Mouse (Mus musculus) liver, embryonic 13.5 days (tissue): ENCODE data around the gene Naf1. TPM values are rescaled to one million over a fixed set of nuclear protein-coding genes. Genes with fewer than 3 reads are reported as not detected.
A peak's percentile ranks its signal among the peaks of the same experiment; 100 is the strongest.

Experiments
- ATAC-seq: fragments of 200-750 bp; cut with Nextera tagmentation; 2 replicates; pipeline ENCODE4 v1.8.0; 2017; ENCODE audit warnings: low read depth, mild to moderate bottlenecking, moderate number of reproducible peaks, moderate library complexity
- DNase-seq: peaks from one replicate; pipeline ENCODE4 v3.0.0; 2022
- H3K27ac ChIP-seq: fragments of 300-500 bp; sonication (generic); 2 replicates; pipeline ENCODE4 v1.5.1; 2015; ENCODE audit warnings: moderate library complexity, mild to moderate bottlenecking, inconsistent platforms
- H3K27me3 ChIP-seq: fragments of 300-500 bp; sonication (generic); 2 replicates; pipeline ENCODE4 v1.6.1; 2015; ENCODE audit warnings: mild to moderate bottlenecking, inconsistent platforms
- H3K36me3 ChIP-seq: fragments of 300-500 bp; sonication (generic); 2 replicates; pipeline ENCODE4 v1.6.1; 2015; ENCODE audit warnings: mild to moderate bottlenecking, inconsistent platforms
- H3K4me1 ChIP-seq: fragments of 300-500 bp; sonication (generic); replicated peaks from 2 replicates; pipeline ENCODE4 v1.6.1; 2015; ENCODE audit warnings: inconsistent platforms
- H3K4me2 ChIP-seq: fragments of 300-500 bp; sonication (generic); 2 replicates; pipeline ENCODE4 v1.6.1; 2015; ENCODE audit warnings: inconsistent platforms, mild to moderate bottlenecking, moderate library complexity
- H3K4me3 ChIP-seq: fragments of 300-500 bp; sonication (generic); replicated peaks from 2 replicates; pipeline ENCODE4 v1.5.1; 2015; ENCODE audit warnings: mild to moderate bottlenecking, inconsistent platforms
- H3K9ac ChIP-seq: fragments of 300-500 bp; sonication (generic); 2 replicates; pipeline ENCODE4 v1.6.1; 2015; ENCODE audit warnings: mild to moderate bottlenecking, inconsistent platforms
- H3K9me3 ChIP-seq: fragments of 300-500 bp; sonication (generic); replicated peaks from 2 replicates; pipeline ENCODE4 v1.6.1; 2016; ENCODE audit warnings: inconsistent platforms
- WGBS: fragments of 180-500 bp; shearing (Covaris S2); methylation state at CpG from one replicate; pipeline ENCODE4 v1.1.7; 2015; ENCODE audit not compliant: insufficient replicate concordance; 5-methylcytosine and 5-hydroxymethylcytosine counted together
- polyA plus RNA-seq: library from polyadenylated mRNA; unstranded; fragments of >200 nt; fragmentation: Nextera tagmentation; extraction: Ambion mirVana; gene quantifications from 2 replicates; pipeline ENCODE4 v1.2.1, GENCODE M21; 2015

Naf1 gene
- polyA plus RNA-seq, 1 experiment from 2014 or later, result 2.4 TPM

DNA sequence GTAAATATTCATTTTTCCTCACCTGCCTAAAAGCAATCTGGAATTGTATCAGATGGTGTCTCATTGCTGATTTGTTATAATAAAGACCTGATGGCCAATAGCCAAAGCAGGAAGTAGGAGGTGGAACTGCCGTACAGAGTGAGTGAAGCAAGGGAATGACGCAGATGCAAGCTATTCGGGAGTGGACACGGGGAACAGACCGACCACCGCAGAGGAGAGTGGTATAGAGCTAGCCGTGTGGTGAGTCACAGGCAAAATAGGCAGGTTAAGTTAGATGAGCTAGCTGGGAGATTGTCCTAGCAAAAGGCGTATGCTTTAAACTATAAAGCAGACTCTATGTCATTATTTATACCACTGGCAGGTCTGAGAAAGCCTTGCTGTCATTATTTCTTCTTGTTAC is 46.1 kb downstream of the Naf1 start:
- no peak overlapping the region for H3K9ac ChIP-seq
- 73% methylated on average over 8 of the region's 8 CpGs for WGBS
- H3K4me1 ChIP-seq, result no peaks in the 10 kb centered on the region
- DNase-seq (no peak), ATAC-seq (no peak)
- H3K9me3 ChIP-seq, result no peaks in the 10 kb centered on the region
- H3K4me2 ChIP-seq, result no peak overlapping the region
- H3K36me3 ChIP-seq, result no peaks in the 10 kb centered on the region
- no peak overlapping the region for H3K4me3 ChIP-seq
- H3K27me3 ChIP-seq, result no peaks in the 10 kb centered on the region
- no peak overlapping the region for H3K27ac ChIP-seq

DNA sequence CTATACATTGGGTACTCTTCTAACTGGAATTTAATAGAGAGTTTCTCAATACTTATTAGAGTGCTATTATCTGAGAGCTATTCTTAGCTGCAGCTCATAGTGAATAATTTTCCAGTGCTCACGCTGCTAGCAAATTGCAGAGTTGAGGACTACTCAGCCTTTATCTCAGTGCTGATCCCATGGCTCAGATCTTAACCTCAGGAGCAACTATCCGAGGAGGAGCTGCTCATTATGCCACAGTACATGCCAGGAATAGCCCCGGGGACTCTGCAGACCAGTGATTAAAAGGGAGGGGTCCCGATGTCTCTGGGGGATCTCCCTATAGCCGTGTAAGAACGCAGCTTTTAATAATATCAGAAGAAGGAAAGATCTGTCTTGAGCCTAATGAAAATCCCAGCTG is 50.7 kb downstream of the Naf1 start:
- WGBS, result 44% methylated on average over 6 of the region's 6 CpGs
- H3K4me3 ChIP-seq, result no peak overlapping the region
- H3K4me2 ChIP-seq, result no peak overlapping the region
- ATAC-seq, result no peak
- no peaks in the 10 kb centered on the region for H3K27me3 ChIP-seq
- no peaks in the 10 kb centered on the region for H3K9me3 ChIP-seq
- H3K9ac ChIP-seq, result no peak overlapping the region
- no peak overlapping the region for H3K27ac ChIP-seq
- no peaks in the 10 kb centered on the region for H3K36me3 ChIP-seq
- no peaks in the 10 kb centered on the region for H3K4me1 ChIP-seq
- no peak for DNase-seq

DNA sequence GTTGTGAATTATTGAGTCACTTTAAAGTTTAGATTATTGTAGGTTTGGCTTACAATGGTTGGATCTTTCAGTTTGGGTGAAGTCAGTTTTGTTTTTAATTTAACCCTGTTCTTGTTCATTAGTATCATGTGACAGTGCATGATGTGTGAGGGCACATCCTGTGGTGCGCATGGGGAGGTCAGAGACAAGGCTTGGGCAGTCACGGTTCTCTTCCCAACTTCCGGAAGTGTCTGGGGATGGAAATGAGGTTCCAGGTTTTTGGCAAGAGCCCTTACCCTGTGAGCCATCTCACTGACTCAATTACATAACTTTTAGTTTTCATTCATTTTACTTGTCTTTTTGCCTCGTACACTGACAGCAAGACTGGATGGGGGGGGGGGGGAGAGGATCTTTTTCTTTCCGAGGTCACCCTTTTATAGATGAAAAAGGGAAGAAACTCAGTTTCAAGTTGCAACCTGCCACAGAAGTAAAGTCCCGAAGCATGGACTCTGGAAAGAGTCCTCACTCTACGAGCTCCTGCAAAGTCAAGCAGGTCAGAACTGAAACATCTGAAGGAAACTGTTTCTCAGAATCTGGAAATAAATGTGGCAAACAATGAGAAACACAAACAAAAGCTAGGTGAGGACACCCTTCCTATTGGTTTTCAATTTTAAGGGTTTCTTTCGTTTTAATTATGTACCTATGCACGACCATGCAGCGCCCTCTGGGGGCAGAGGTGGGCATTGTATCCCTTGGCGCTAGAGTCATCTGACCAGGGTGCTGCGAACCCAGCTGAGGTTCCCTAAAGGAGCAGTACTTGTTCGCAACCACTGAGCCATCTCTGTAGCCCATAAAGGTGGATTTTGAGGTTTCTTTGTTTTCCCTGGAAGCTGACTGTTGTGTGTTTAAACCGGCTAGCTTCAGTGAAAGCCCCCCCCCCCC is 53.9 kb downstream of the Naf1 start:
- Histone ChIP-seq H3K9ac (no peak overlapping the region), H3K27ac (no peak overlapping the region), H3K4me3 (no peak overlapping the region), H3K27me3 (no peaks in the 10 kb centered on the region), H3K9me3 (no peaks in the 10 kb centered on the region), H3K36me3 (no peaks in the 10 kb centered on the region), H3K4me2 (no peak overlapping the region), H3K4me1 (no peaks in the 10 kb centered on the region)
- ATAC-seq (no peak), DNase-seq (peak; percentile 8)
- WGBS, result 49% methylated on average over 14 of the region's 14 CpGs

DNA sequence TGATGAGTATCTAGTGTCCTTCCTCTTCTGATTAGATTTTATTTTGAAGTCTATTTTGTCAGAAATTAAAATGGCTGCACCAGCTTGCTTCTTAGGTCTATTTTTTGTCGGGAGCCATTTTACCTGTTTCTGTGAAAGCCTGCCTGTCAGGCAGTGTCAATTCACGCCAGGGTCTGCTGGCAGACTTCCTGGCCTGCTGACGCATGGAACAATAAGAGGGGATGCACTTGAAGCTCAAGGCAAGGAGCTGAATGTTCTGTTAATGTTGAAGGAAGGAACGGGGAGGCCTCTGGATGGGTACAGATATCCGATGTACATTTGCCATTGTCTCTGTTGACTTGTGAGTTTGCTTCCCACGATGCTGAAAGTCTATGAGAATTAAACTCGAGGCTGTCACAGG is 56.0 kb downstream of the Naf1 start:
- no peak overlapping the region for H3K4me3 ChIP-seq
- H3K4me2 ChIP-seq, result no peak overlapping the region
- ATAC-seq (no peak), DNase-seq (no peak)
- no peaks in the 10 kb centered on the region for H3K4me1 ChIP-seq
- no peaks in the 10 kb centered on the region for H3K36me3 ChIP-seq
- H3K9me3 ChIP-seq, result no peaks in the 10 kb centered on the region
- no peaks in the 10 kb centered on the region for H3K27me3 ChIP-seq
- 52% methylated on average over 7 of the region's 7 CpGs for WGBS
- H3K9ac ChIP-seq, result no peak overlapping the region
- H3K27ac ChIP-seq, result no peak overlapping the region

DNA sequence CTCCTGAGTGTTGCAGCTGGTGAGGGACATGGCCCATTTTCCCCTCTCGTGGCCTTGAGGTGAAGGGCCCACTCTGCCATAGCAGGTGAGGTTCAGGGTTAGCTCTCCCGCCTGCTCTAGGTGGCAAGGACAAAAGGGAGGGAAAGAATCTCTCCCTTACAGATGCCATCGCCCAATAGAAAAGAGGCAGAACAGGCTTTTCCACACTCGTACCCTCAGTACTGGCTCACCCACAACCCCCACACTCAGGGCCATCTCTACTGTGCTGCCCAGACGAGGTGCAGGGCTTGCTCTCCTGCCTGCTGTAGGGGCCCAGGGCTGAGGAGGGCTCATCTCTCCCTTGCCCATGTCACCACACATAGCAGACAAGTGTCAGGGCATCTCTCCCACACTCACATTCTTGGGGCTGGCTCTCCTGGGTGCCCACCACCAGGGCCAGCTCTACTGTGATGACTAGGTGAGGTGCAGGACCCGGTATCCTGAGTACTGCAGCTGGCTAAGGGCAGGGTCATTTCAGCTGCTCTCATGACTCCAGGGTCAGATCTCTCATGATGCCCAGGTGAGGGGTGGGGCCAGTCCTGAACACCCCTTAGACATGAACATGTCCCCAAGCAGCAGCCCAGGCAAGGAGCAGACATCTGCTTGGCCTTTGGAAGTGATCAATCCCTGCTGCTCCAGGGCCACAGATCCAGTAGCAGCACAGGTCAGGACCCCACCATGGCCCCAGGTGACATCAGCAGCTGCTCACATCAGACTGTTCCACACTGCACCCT is 57.9 kb downstream of the Naf1 start:
- ATAC-seq (no peak), DNase-seq (no peak)
- 54% methylated on average over 6 of the region's 6 CpGs for WGBS

DNA sequence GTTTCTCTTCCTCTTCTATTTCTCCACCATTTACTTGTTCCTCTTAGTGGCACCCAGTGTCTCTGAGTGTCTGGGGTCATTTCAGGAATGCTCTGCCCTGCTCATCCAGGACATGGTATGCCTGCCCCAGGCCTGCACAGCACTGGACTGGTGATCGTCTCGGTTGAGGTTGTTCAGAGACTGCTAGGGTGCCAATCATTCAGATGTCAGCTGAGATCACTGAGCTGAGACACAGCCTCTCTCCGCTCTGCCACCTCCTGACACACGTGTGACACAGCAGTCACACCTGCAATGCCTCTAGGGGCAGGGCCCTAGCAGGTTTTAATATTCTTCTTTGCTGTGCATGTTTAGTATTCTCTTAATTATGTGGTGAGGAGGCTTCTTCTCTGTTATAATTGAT is 58.5 kb downstream of the Naf1 start:
- H3K9ac ChIP-seq, result no peak overlapping the region
- H3K4me3 ChIP-seq, result no peak overlapping the region
- WGBS, result 57% methylated on average over 4 of the region's 4 CpGs
- DNase-seq (no peak), ATAC-seq (no peak)
- no peaks in the 10 kb centered on the region for H3K9me3 ChIP-seq
- no peak overlapping the region for H3K4me2 ChIP-seq
- no peak overlapping the region for H3K27ac ChIP-seq
- no peaks in the 10 kb centered on the region for H3K36me3 ChIP-seq
- H3K27me3 ChIP-seq, result no peaks in the 10 kb centered on the region
- H3K4me1 ChIP-seq, result no peaks in the 10 kb centered on the region

More for the DNA sequence above, 57.9 kb downstream of the Naf1 start:
- Histone ChIP-seq H3K4me2 (no peak overlapping the region), H3K4me3 (no peak overlapping the region), H3K4me1 (no peaks in the 10 kb centered on the region), H3K36me3 (no peaks in the 10 kb centered on the region), H3K27me3 (no peaks in the 10 kb centered on the region), H3K9ac (no peak overlapping the region), H3K27ac (no peak overlapping the region), H3K9me3 (no peaks in the 10 kb centered on the region)

DNA sequence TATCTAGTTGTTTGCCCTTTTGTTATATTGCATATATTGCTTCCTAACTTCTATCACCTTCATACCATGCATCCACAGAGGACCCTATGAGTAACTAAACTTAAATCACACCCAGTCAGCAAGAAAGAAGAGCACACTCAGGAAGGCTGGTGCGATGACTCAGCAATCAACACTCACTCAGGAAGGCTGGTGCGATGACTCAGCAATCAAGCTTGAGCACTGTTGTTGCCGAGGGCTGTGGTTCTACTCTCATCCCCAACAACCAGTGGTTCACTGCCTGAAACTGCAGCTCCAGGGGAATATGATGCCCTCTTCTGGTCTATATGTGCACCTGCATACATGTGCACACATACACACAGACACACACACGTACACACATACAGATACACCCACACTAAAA is 73.7 kb downstream of the Naf1 start:
- no peak for DNase-seq
- WGBS, result 68% methylated on average over 4 of the region's 4 CpGs

DNA sequence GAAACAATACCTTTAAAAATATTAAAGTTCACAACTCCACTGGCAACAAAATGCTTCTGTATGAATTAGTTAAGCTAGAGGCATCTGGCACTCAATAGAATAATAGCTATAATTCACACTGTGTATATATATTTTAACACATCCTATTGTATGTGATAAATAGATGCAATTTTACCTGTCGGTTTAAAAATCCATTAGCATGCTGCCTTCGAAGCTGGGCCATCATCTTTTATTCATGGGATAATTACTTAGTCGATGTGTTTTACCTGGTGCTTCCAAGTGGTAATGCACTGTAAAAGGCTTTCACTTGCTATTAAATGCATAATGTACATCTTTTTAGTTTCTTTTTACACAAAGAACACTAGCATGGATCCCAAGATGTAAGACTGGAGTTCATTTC is 76.2 kb downstream of the Naf1 start:
- H3K4me3 ChIP-seq, result no peak overlapping the region
- no peak overlapping the region for H3K9ac ChIP-seq
- DNase-seq (no peak), ATAC-seq (no peak)
- 0 out of 2 replicates have a peak, but pooled peaks cover 3% of the 10 kb centered on the region for H3K9me3 ChIP-seq
- H3K36me3 ChIP-seq, result no peaks in the 10 kb centered on the region
- no peak overlapping the region for H3K4me2 ChIP-seq
- H3K4me1 ChIP-seq, result no peaks in the 10 kb centered on the region
- H3K27me3 ChIP-seq, result no peaks in the 10 kb centered on the region
- WGBS, result 69% methylated on average over 3 of the region's 3 CpGs
- no peak overlapping the region for H3K27ac ChIP-seq

More for the DNA sequence above, 73.7 kb downstream of the Naf1 start:
- H3K27me3 ChIP-seq, result no peaks in the 10 kb centered on the region
- no peak overlapping the region for H3K4me3 ChIP-seq
- no peak overlapping the region for H3K4me2 ChIP-seq
- no peak overlapping the region for H3K9ac ChIP-seq
- 0 out of 2 replicates have a peak, but pooled peaks cover 3% of the 10 kb centered on the region for H3K9me3 ChIP-seq
- H3K27ac ChIP-seq, result no peak overlapping the region
- H3K4me1 ChIP-seq, result no peaks in the 10 kb centered on the region
- no peak for ATAC-seq
- no peaks in the 10 kb centered on the region for H3K36me3 ChIP-seq

Other genes with a start within 250 kb of the Naf1 start
- gene Npy5r, start 172.1 kb upstream of the Naf1 start, polyA plus RNA-seq, result not detected in 2 replicates
- 0.09 and 0.10 TPM in 2 replicates for gene Npy1r, start 163.0 kb upstream of the Naf1 start, polyA plus RNA-seq